Mouse (Mus musculus) limb, embryonic 12.5 days (tissue): Measurements from ENCODE around the gene Inpp5f. TPM values are rescaled to one million over a fixed set of nuclear protein-coding genes. Genes with fewer than 3 reads are reported as not detected.
"Not testable (repeated sequence)": the region's sequence is repeated elsewhere in the genome, so short reads cannot be mapped to it uniquely, and the experiment has no call there.

ENCODE experiments used
- ATAC-seq: fragments of 200-750 bp; cut with Nextera tagmentation; 2 replicates; pipeline ENCODE4 v1.8.0; 2017; ENCODE audit warnings: low read depth, moderate TSS enrichment; ENCODE audit not compliant: insufficient number of reproducible peaks, insufficient read depth, low FRiP score, low TSS enrichment
- H3K27ac ChIP-seq: fragments of 300-500 bp; sonication (generic); 2 replicates; pipeline ENCODE4 v1.5.1; 2016; ENCODE audit warnings: mild to moderate bottlenecking, moderate library complexity
- H3K27me3 ChIP-seq: fragments of 300-500 bp; sonication (generic); 2 replicates; pipeline ENCODE4 v1.6.1; 2016; ENCODE audit warnings: mild to moderate bottlenecking, moderate library complexity
- H3K36me3 ChIP-seq: fragments of 300-500 bp; sonication (generic); 2 replicates; pipeline ENCODE4 v1.6.1; 2016; ENCODE audit warnings: mild to moderate bottlenecking, moderate library complexity
- H3K4me1 ChIP-seq: fragments of 300-500 bp; sonication (generic); replicated peaks from 2 replicates; pipeline ENCODE4 v1.6.1; 2016
- H3K4me2 ChIP-seq: fragments of 300-500 bp; sonication (generic); 2 replicates; pipeline ENCODE4 v1.6.1; 2016; ENCODE audit warnings: mild to moderate bottlenecking, moderate library complexity
- H3K4me3 ChIP-seq: fragments of 300-500 bp; sonication (generic); replicated peaks from 2 replicates; pipeline ENCODE4 v1.5.1; 2016; ENCODE audit warnings: mild to moderate bottlenecking
- H3K9ac ChIP-seq: fragments of 300-500 bp; sonication (generic); replicated peaks from 2 replicates; pipeline ENCODE4 v1.6.1; 2016; ENCODE audit warnings: mild to moderate bottlenecking, moderate library complexity
- H3K9me3 ChIP-seq: fragments of 300-500 bp; sonication (generic); 2 replicates; pipeline ENCODE4 v1.6.1; 2016; ENCODE audit warnings: mild to moderate bottlenecking, moderate library complexity
- WGBS: fragments of 180-500 bp; shearing (Covaris S2); methylation state at CpG from one replicate; pipeline ENCODE4 v1.1.7; 2016; 5-methylcytosine and 5-hydroxymethylcytosine counted together
- polyA plus RNA-seq: library from polyadenylated mRNA; unstranded; fragments of >200 nt; fragmentation: Nextera tagmentation; extraction: Ambion mirVana; gene quantifications from 2 replicates; pipeline ENCODE4 v1.2.1, GENCODE M21; 2016

The Inpp5f gene
- polyA plus RNA-seq, 1 experiment from 2014 or later, result 26.0 TPM

GRCm38 (mm10) chr7:128599072-128599471 is 12.1 kb upstream of the Inpp5f start:
- Histone ChIP-seq H3K4me2 (no peak overlapping the region), H3K27ac (no peak overlapping the region), H3K9me3 (peaks cover 9% of the 10 kb centered on the region; the same call in 1 of the 2 replicates), H3K4me3 (no peak overlapping the region), H3K36me3 (no peaks in the 10 kb centered on the region), H3K27me3 (no peaks in the 10 kb centered on the region), H3K9ac (no peak overlapping the region), H3K4me1 (no peaks in the 10 kb centered on the region)
- WGBS, result 84% methylated on average over 5 of the region's 5 CpGs
- ATAC-seq, result no peak

- H3K9ac ChIP-seq, result no peak overlapping the region
- H3K9me3 ChIP-seq, result peaks cover 5% of the 10 kb centered on the region; the same call in 1 of the 2 replicates
- H3K4me1 ChIP-seq, result no peaks in the 10 kb centered on the region
- H3K4me2 ChIP-seq, result no peak overlapping the region
- 80% methylated on average over 5 of the region's 5 CpGs for WGBS
- H3K27me3 ChIP-seq, result no peaks in the 10 kb centered on the region
- no peak for ATAC-seq
- no peak overlapping the region for H3K4me3 ChIP-seq
- no peaks in the 10 kb centered on the region for H3K36me3 ChIP-seq
- H3K27ac ChIP-seq, result no peak overlapping the region
Measured at GRCm38 (mm10) chr7:128601826-128602225, 9.3 kb upstream of the Inpp5f start.

- H3K27ac ChIP-seq, H3K27me3 ChIP-seq, H3K9me3 ChIP-seq, H3K4me2 ChIP-seq, H3K4me3 ChIP-seq, ATAC-seq, H3K36me3 ChIP-seq, H3K9ac ChIP-seq: not testable (repeated sequence)
- WGBS, result 97% methylated on average over 8 of the region's 9 CpGs
- H3K4me1 ChIP-seq, result peaks cover 13% of the 10 kb centered on the region
Measured at GRCm38 (mm10) chr7:128609936-128610335, 1.2 kb upstream of the Inpp5f start.

GRCm38 (mm10) chr7:128610490-128610889 is 638 bp upstream of the Inpp5f start:
- no peaks in the 10 kb centered on the region for H3K36me3 ChIP-seq
- H3K4me2 ChIP-seq, result peak overlapping the region; percentile 82
- peak overlapping the region; percentile 47 for H3K27ac ChIP-seq
- peak overlapping the region; percentile 77 for H3K4me3 ChIP-seq
- H3K9me3 ChIP-seq, result no peaks in the 10 kb centered on the region
- H3K9ac ChIP-seq, result no peak overlapping the region
- H3K27me3 ChIP-seq, result no peaks in the 10 kb centered on the region
- WGBS, result 87% methylated on average over 6 of the region's 6 CpGs
- H3K4me1 ChIP-seq, result peaks cover 13% of the 10 kb centered on the region
- no peak for ATAC-seq

GRCm38 (mm10) chr7:128611799-128612411 is 777 bp downstream of the Inpp5f start:
- 18% methylated on average over 22 of the region's 22 CpGs for WGBS
- ATAC-seq, result peak; percentile 45; the same call in 1 of the 2 replicates
- H3K9me3 ChIP-seq, result no peaks in the 10 kb centered on the region

GRCm38 (mm10) chr7:128612521-128613181 is 1.5 kb downstream of the Inpp5f start:
- no peak for ATAC-seq
- H3K9me3 ChIP-seq, result no peaks in the 10 kb centered on the region
- no peaks in the 10 kb centered on the region for H3K36me3 ChIP-seq
- H3K27ac ChIP-seq, result no peak overlapping the region
- H3K4me2 ChIP-seq, result peak overlapping the region; percentile 82; the same call in 1 of the 2 replicates
- H3K4me1 ChIP-seq, result peaks cover 13% of the 10 kb centered on the region
- 72% methylated on average over 12 of the region's 12 CpGs for WGBS
- no peak overlapping the region for H3K9ac ChIP-seq
- H3K4me3 ChIP-seq, result peak overlapping the region; percentile 77
- no peaks in the 10 kb centered on the region for H3K27me3 ChIP-seq

More at GRCm38 (mm10) chr7:128611799-128612411, 777 bp downstream of the Inpp5f start:
- Histone ChIP-seq H3K27ac (peak overlapping the region; percentile 82), H3K4me3 (peak overlapping the region; percentile 77), H3K4me2 (peak overlapping the region; percentile 82), H3K9ac (peak overlapping the region; percentile 80), H3K36me3 (no peaks in the 10 kb centered on the region), H3K27me3 (no peaks in the 10 kb centered on the region), H3K4me1 (peaks cover 13% of the 10 kb centered on the region)

GRCm38 (mm10) chr7:128613578-128613977 is 2.5 kb downstream of the Inpp5f start:
- no peak for ATAC-seq
- no peaks in the 10 kb centered on the region for H3K9me3 ChIP-seq
- H3K4me1 ChIP-seq, result peaks cover 13% of the 10 kb centered on the region
- 88% methylated on average over 2 of the region's 2 CpGs for WGBS
- H3K36me3 ChIP-seq, result no peaks in the 10 kb centered on the region
- H3K4me2 ChIP-seq, result no peak overlapping the region
- no peak overlapping the region for H3K4me3 ChIP-seq
- H3K27me3 ChIP-seq, result no peaks in the 10 kb centered on the region
- H3K9ac ChIP-seq, result no peak overlapping the region
- H3K27ac ChIP-seq, result no peak overlapping the region

GRCm38 (mm10) chr7:128617587-128617986 is 6.5 kb downstream of the Inpp5f start:
- Histone ChIP-seq H3K4me2 (no peak overlapping the region), H3K36me3 (no peaks in the 10 kb centered on the region), H3K4me1 (peaks cover 9% of the 10 kb centered on the region), H3K4me3 (no peak overlapping the region), H3K9me3 (no peaks in the 10 kb centered on the region), H3K27ac (no peak overlapping the region), H3K27me3 (no peaks in the 10 kb centered on the region), H3K9ac (no peak overlapping the region)
- ATAC-seq, result no peak
- WGBS, result 88% methylated on average over 1 of the region's 1 CpGs

- Histone ChIP-seq H3K9ac (no peak overlapping the region), H3K27me3 (no peaks in the 10 kb centered on the region), H3K4me1 (0 out of 2 replicates have a peak, but pooled peaks cover 7% of the 10 kb centered on the region), H3K9me3 (no peaks in the 10 kb centered on the region), H3K4me2 (no peak overlapping the region), H3K36me3 (no peaks in the 10 kb centered on the region), H3K4me3 (no peak overlapping the region), H3K27ac (no peak overlapping the region)
- ATAC-seq, result no peak
- 94% methylated on average over 1 of the region's 1 CpGs for WGBS
Measured at GRCm38 (mm10) chr7:128620178-128620577, 9.1 kb downstream of the Inpp5f start.

- 66% methylated on average over 7 of the region's 7 CpGs for WGBS
- H3K9ac ChIP-seq, result no peak overlapping the region
- 0 out of 2 replicates have a peak, but pooled peaks cover 7% of the 10 kb centered on the region for H3K4me1 ChIP-seq
- no peak overlapping the region for H3K4me3 ChIP-seq
- no peak overlapping the region for H3K4me2 ChIP-seq
- no peaks in the 10 kb centered on the region for H3K27me3 ChIP-seq
- H3K27ac ChIP-seq, result no peak overlapping the region
- no peaks in the 10 kb centered on the region for H3K9me3 ChIP-seq
- ATAC-seq, result no peak
- no peaks in the 10 kb centered on the region for H3K36me3 ChIP-seq
Measured at GRCm38 (mm10) chr7:128622266-128622961, 11.3 kb downstream of the Inpp5f start.

GRCm38 (mm10) chr7:128622994-128623393 is 11.9 kb downstream of the Inpp5f start:
- H3K36me3 ChIP-seq, result no peaks in the 10 kb centered on the region
- H3K4me3 ChIP-seq, result no peak overlapping the region
- WGBS, result 78% methylated on average over 2 of the region's 2 CpGs
- no peak overlapping the region for H3K27ac ChIP-seq
- no peak overlapping the region for H3K9ac ChIP-seq
- no peak for ATAC-seq
- H3K27me3 ChIP-seq, result no peaks in the 10 kb centered on the region
- H3K4me1 ChIP-seq, result 0 out of 2 replicates have a peak, but pooled peaks cover 7% of the 10 kb centered on the region
- H3K9me3 ChIP-seq, result no peaks in the 10 kb centered on the region
- no peak overlapping the region for H3K4me2 ChIP-seq
